Mouse (Mus musculus): ENCODE data around the gene Gpr34. TPM values are rescaled to one million over a fixed set of nuclear protein-coding genes. Genes with fewer than 3 reads are reported as not detected.
A peak's percentile ranks its signal among the peaks of the same experiment; 100 is the strongest.

The Gpr34 gene
- polyA plus RNA-seq, 1 experiment from 2014 or later, result 0.53 TPM

DNA sequence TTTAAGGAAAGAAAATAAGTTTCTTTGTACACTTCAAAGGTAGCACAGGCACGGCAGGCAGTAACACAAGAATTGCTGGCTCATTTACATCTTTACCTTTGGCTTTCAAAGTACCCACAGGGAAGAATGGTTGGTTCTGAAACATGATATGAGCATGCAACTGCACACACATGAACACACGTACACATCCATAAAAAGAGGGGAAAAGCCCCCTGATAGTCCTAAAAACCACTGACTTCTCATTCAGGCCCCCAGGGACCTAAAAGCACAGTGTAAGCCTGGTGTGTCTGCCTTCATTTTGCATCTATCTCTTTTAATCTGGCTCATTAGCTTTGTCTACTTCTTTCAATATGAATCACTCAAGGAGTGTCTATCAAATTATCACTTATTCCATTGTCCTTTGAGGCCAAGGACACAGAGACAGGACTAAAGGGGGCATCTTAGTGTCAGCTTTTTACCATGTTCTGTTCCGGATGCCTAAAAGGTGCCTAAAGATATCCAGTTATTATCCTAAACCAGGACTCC lies 26.8 kb downstream of the Gpr34 start:
- Histone ChIP-seq H3K4me3 (ENCODE audit: low read depth, low read length) (no peak overlapping the region), H3K9me3 (ENCODE audit: low read length) (no peaks in the 10 kb centered on the region)
- WGBS (ENCODE audit: insufficient replicate concordance), result 79% methylated on average over 3 of the region's 3 CpGs

DNA sequence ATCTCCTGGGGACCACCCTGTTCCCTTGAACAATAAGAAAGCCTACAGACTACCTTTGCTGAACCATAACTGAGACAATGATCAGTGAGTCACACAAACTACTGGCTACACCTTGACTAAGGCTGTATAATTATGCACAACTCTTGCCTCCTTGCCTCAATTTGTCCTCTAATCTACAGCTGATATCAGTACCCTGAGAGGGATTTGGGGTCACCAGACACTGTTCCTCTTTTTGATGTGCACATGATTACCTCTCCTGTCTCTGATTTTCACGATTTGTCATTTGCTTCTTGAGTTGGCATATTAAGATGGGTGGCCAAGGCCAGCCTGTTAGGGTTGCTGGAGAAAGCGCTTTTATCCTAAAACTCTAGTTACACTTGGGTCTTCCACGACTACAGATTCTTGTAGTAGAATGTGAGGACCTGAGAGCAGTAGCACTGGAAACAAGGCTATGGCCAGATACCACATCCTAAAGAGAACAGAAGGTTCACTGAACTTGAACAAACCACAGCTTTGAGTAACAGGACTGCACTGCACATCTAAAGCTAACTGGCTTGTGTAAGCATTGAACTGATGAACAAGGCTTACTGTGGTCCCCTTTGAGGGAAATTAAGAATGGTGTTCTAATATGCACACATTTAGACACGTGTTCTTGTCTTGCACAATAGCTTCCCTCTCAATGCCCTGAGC lies 27.5 kb downstream of the Gpr34 start:
- no peaks in the 10 kb centered on the region for H3K27me3 ChIP-seq (ENCODE audit: insufficient read depth, low read length)
- no peak overlapping the region for H3K27ac ChIP-seq (ENCODE audit: low read depth)
- H3K4me1 ChIP-seq (ENCODE audit: insufficient read depth), result no peaks in the 10 kb centered on the region
- no peaks in the 10 kb centered on the region for H3K9me3 ChIP-seq (ENCODE audit: low read length)
- H3K4me2 ChIP-seq (ENCODE audit: low read depth, low read length), result no peak overlapping the region
- ATAC-seq (no peak), DNase-seq (no peak)
- no peak overlapping the region for H3K4me3 ChIP-seq (ENCODE audit: low read depth, low read length)
- WGBS (ENCODE audit: insufficient replicate concordance), result 57% methylated on average over 4 of the region's 4 CpGs
- no peaks in the 10 kb centered on the region for H3K36me3 ChIP-seq (replicated peaks; ENCODE audit: insufficient read depth, low read length)
- TF ChIP-seq CTCF (IDR thresholded peaks at IDR 0.05; ENCODE audit: low read depth), result no peak
- TF ChIP-seq EP300 (IDR thresholded peaks at IDR 0.05; ENCODE audit: low read depth), result no peak
- no peak overlapping the region for H3K9ac ChIP-seq (replicated peaks)

More for the DNA sequence above, 26.8 kb downstream of the Gpr34 start:
- no peaks in the 10 kb centered on the region for H3K36me3 ChIP-seq (replicated peaks; ENCODE audit: insufficient read depth, low read length)
- no peaks in the 10 kb centered on the region for H3K4me1 ChIP-seq (ENCODE audit: insufficient read depth)
- DNase-seq (no peak), ATAC-seq (no peak)
- no peak overlapping the region for H3K27ac ChIP-seq (ENCODE audit: low read depth)
- H3K9ac ChIP-seq (replicated peaks), result no peak overlapping the region
- H3K27me3 ChIP-seq (ENCODE audit: insufficient read depth, low read length), result no peaks in the 10 kb centered on the region
- no peak for TF ChIP-seq CTCF (IDR thresholded peaks at IDR 0.05; ENCODE audit: low read depth)
- no peak for TF ChIP-seq EP300 (IDR thresholded peaks at IDR 0.05; ENCODE audit: low read depth)
- no peak overlapping the region for H3K4me2 ChIP-seq (ENCODE audit: low read depth, low read length)

DNA sequence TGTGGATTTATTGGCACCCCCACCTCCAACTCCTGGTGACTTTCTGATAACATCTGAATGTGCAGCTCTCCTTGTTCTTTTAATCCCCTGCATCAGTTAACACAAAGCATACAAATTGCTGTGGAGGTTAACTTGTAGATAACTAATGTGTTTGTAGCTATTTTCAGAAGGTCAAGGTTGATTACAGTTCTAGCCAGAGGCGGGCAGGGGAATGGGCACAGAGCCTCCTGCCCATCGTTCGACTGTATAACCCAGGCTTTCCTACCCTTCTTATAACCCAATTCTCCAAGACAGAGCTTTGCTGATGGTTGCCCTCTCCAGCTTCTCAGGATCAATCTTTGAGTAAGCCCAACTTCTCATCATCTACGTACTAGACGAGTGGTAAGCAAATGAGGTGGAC lies 29.2 kb downstream of the Gpr34 start, which contains the start of gene Gpr82:
Gene Gpr82 (plus strand): TSS at position 301 of the 400 bp plus-strand sequence.
- H3K4me3 ChIP-seq (ENCODE audit: low read depth, low read length), result no peak within 1 kb of the TSS
- H3K27me3 ChIP-seq (ENCODE audit: insufficient read depth, low read length), result no peaks in the 10 kb centered on the region
- DNase-seq (no peak), ATAC-seq (no peak)
- no peaks in the 10 kb centered on the region for H3K9me3 ChIP-seq (ENCODE audit: low read length)
- H3K36me3 ChIP-seq (replicated peaks; ENCODE audit: insufficient read depth, low read length), result no peaks in the 10 kb centered on the region
- WGBS (ENCODE audit: insufficient replicate concordance), result 78% methylated on average over 5 of the region's 5 CpGs
- H3K9ac ChIP-seq (replicated peaks), result no peak within 1 kb of the TSS
- H3K4me2 ChIP-seq (ENCODE audit: low read depth, low read length), result no peak within 1 kb of the TSS
- no peaks in the 10 kb centered on the region for H3K4me1 ChIP-seq (ENCODE audit: insufficient read depth)
- no peak within 1 kb of the TSS for H3K27ac ChIP-seq (ENCODE audit: low read depth)
- TF ChIP-seq EP300 (IDR thresholded peaks at IDR 0.05; ENCODE audit: low read depth) (no peak), CTCF (IDR thresholded peaks at IDR 0.05; ENCODE audit: low read depth) (no peak)

DNA sequence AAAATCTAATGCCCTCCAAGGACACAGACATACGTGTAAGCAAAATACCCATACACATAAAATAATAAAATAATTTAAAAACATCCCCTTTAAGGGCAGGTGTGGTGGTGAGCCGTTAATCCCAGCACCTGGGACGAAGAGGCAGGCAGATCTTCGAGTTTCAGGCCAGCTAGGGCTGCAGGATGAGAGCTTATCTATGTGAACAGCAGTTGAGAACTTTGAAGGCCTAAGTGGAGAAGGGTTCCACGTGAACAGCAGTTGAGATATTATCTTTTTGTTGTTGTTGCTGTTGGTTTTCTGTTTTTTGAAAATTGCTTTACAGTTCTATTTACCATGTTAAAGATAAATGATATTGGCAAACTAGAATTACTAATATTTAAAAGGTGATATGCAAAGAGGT lies 37.0 kb downstream of the Gpr34 start:
- DNase-seq (no peak), ATAC-seq (no peak)

DNA sequence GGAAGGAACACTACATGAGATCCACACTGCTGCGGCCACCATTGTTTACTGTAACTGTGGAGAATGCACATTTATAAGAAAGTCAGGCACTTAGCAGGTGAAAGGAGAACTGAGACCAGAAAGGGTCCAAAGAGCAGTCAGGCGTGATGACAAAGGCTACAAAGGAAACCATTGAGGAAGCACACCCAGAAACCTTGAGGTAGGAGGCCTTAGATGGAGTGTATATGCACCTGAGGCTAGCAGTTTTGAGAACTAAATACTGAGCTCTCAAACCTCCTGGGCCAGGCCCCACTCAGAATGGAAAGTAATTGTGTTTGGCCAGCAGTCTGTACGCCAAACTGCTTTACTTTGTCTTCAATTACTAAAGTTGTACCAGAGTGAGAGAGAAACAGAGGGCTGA lies 38.5 kb downstream of the Gpr34 start:
- H3K36me3 ChIP-seq (replicated peaks; ENCODE audit: insufficient read depth, low read length), result no peaks in the 10 kb centered on the region
- DNase-seq, result no peak
- H3K9me3 ChIP-seq (ENCODE audit: low read length), result no peaks in the 10 kb centered on the region
- no peak for ATAC-seq
- H3K9ac ChIP-seq (replicated peaks), result no peak overlapping the region
- TF ChIP-seq EP300 (IDR thresholded peaks at IDR 0.05; ENCODE audit: low read depth) (no peak), CTCF (IDR thresholded peaks at IDR 0.05; ENCODE audit: low read depth) (no peak)
- no peaks in the 10 kb centered on the region for H3K4me1 ChIP-seq (ENCODE audit: insufficient read depth)
- H3K4me2 ChIP-seq (ENCODE audit: low read depth, low read length), result no peak overlapping the region
- no peaks in the 10 kb centered on the region for H3K27me3 ChIP-seq (ENCODE audit: insufficient read depth, low read length)
- H3K27ac ChIP-seq (ENCODE audit: low read depth), result no peak overlapping the region
- H3K4me3 ChIP-seq (ENCODE audit: low read depth, low read length), result no peak overlapping the region
- WGBS (ENCODE audit: insufficient replicate concordance), result 63% methylated on average over 3 of the region's 3 CpGs

More for the DNA sequence above, 37.0 kb downstream of the Gpr34 start:
- peak; percentile 73 for TF ChIP-seq EP300 (IDR thresholded peaks at IDR 0.05; ENCODE audit: low read depth)
- TF ChIP-seq CTCF (IDR thresholded peaks at IDR 0.05; ENCODE audit: low read depth), result no peak
- H3K4me3 ChIP-seq (ENCODE audit: low read depth, low read length), result no peak overlapping the region
- no peaks in the 10 kb centered on the region for H3K9me3 ChIP-seq (ENCODE audit: low read length)
- no peaks in the 10 kb centered on the region for H3K36me3 ChIP-seq (replicated peaks; ENCODE audit: insufficient read depth, low read length)
- H3K4me2 ChIP-seq (ENCODE audit: low read depth, low read length), result no peak overlapping the region
- H3K4me1 ChIP-seq (ENCODE audit: insufficient read depth), result no peaks in the 10 kb centered on the region
- WGBS (ENCODE audit: insufficient replicate concordance), result 53% methylated on average over 5 of the region's 5 CpGs
- H3K27me3 ChIP-seq (ENCODE audit: insufficient read depth, low read length), result no peaks in the 10 kb centered on the region
- no peak overlapping the region for H3K27ac ChIP-seq (ENCODE audit: low read depth)
- no peak overlapping the region for H3K9ac ChIP-seq (replicated peaks)

DNA sequence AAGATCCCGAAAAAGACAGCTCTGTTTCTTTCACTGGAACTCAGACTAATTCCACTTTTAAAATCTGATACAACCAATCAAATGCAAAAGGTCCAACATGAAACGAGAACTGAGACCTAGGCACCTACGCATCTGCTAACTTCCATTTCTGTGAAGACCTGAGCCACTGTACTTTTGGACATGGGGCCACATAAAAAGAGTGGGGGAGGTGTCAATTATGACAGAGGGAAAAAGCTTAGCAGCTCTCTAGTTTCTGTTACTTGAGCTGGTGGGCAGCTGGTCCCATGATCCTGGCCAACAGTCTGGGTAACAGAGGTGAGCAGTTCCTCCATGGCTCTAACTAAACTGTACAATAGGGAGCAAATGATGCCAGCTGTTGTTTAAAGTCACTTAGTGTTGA lies 41.1 kb downstream of the Gpr34 start:
- Histone ChIP-seq H3K36me3 (replicated peaks; ENCODE audit: insufficient read depth, low read length) (no peaks in the 10 kb centered on the region), H3K9ac (replicated peaks) (no peak overlapping the region), H3K27me3 (ENCODE audit: insufficient read depth, low read length) (no peaks in the 10 kb centered on the region), H3K4me3 (ENCODE audit: low read depth, low read length) (no peak overlapping the region), H3K4me2 (ENCODE audit: low read depth, low read length) (no peak overlapping the region), H3K27ac (ENCODE audit: low read depth) (no peak overlapping the region), H3K9me3 (ENCODE audit: low read length) (no peaks in the 10 kb centered on the region), H3K4me1 (ENCODE audit: insufficient read depth) (no peaks in the 10 kb centered on the region)
- ATAC-seq, result no peak
- TF ChIP-seq CTCF (IDR thresholded peaks at IDR 0.05; ENCODE audit: low read depth), result no peak
- TF ChIP-seq EP300 (IDR thresholded peaks at IDR 0.05; ENCODE audit: low read depth), result no peak
- WGBS (ENCODE audit: insufficient replicate concordance), result 70% methylated on average over 3 of the region's 3 CpGs
- DNase-seq, result no peak

All from liver, postnatal 0 days (tissue).